Mouse (Mus musculus) heart, embryonic 13.5 days (tissue): ENCODE data around the gene Ppp1r16b. TPM values are rescaled to one million over a fixed set of nuclear protein-coding genes. Genes with fewer than 3 reads are reported as not detected.
A peak's percentile ranks its signal among the peaks of the same experiment; 100 is the strongest.

ENCODE experiments used
- ATAC-seq: fragments of 200-750 bp; cut with Nextera tagmentation; 2 replicates; pipeline ENCODE4 v1.8.0; 2017; ENCODE audit warnings: moderate TSS enrichment; ENCODE audit not compliant: insufficient number of reproducible peaks, low FRiP score, low TSS enrichment; ENCODE audit errors: extremely low read depth
- H3K27ac ChIP-seq: fragments of 300-500 bp; sonication (generic); replicated peaks from 2 replicates; pipeline ENCODE4 v1.5.1; 2015; ENCODE audit warnings: moderate library complexity, mild to moderate bottlenecking, inconsistent platforms
- H3K27me3 ChIP-seq: fragments of 300-500 bp; sonication (generic); replicated peaks from 2 replicates; pipeline ENCODE4 v1.6.1; 2015; ENCODE audit warnings: mild to moderate bottlenecking, inconsistent platforms
- H3K36me3 ChIP-seq: fragments of 300-500 bp; sonication (generic); 2 replicates; pipeline ENCODE4 v1.6.1; 2015; ENCODE audit warnings: mild to moderate bottlenecking, inconsistent platforms
- H3K4me1 ChIP-seq: fragments of 300-500 bp; sonication (generic); 2 replicates; pipeline ENCODE4 v1.6.1; 2015; ENCODE audit warnings: inconsistent platforms
- H3K4me2 ChIP-seq: fragments of 300-500 bp; sonication (generic); 2 replicates; pipeline ENCODE4 v1.6.1; 2015; ENCODE audit warnings: inconsistent platforms, mild to moderate bottlenecking, moderate library complexity
- H3K4me3 ChIP-seq: fragments of 300-500 bp; sonication (generic); 2 replicates; pipeline ENCODE4 v1.5.1; 2015; ENCODE audit warnings: moderate library complexity, mild to moderate bottlenecking, inconsistent platforms
- H3K9ac ChIP-seq: fragments of 300-500 bp; sonication (generic); 2 replicates; pipeline ENCODE4 v1.6.1; 2015; ENCODE audit warnings: inconsistent platforms, mild to moderate bottlenecking, moderate library complexity
- H3K9me3 ChIP-seq: fragments of 300-500 bp; sonication (generic); 2 replicates; pipeline ENCODE4 v1.6.1; 2016; ENCODE audit warnings: inconsistent platforms
- WGBS: fragments of 180-500 bp; shearing (Covaris S2); methylation state at CpG from one replicate; pipeline ENCODE4 v1.1.7; 2015; ENCODE audit warnings: mixed read lengths; 5-methylcytosine and 5-hydroxymethylcytosine counted together
- microRNA counts: library from miRNA; unstranded; fragments of <30 nt; microRNA quantifications from one replicate; lab custom pipeline; 2016
- microRNA-seq: library from miRNA; unstranded; fragments of <30 nt; microRNA quantifications from one replicate; pipeline ENCODE4, GENCODE M21; 2016
- polyA plus RNA-seq: library from polyadenylated mRNA; unstranded; fragments of >200 nt; fragmentation: Nextera tagmentation; extraction: Ambion mirVana; gene quantifications from 2 replicates; pipeline ENCODE4 v1.2.1, GENCODE M21; 2015

Ppp1r16b gene
- polyA plus RNA-seq, 1 experiment from 2014 or later = 4.5 TPM

DNA sequence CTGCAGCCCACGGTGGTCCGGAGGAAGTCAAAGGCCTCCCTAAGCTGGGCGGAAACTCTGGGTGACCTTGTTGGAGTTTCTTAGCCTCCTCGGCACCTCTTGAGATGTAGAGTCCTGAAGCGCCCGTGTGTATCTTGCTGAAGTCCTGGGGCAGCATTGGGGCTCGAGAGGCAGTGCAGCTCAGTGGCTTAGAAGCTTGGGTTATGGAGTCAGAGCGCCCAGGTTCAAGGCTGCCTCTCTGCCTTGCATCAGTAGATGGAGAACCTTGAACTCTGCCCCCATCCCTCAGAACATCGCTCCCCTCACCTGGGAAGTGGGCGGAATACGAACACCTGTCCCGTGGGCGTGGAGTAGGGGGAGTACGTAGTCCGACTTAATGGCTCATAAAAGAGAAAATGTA lies 129.8 kb downstream of the Ppp1r16b start:
- no peaks in the 10 kb centered on the region for H3K9me3 ChIP-seq
- peak overlapping the region; percentile 95 for H3K4me3 ChIP-seq
- H3K27ac ChIP-seq = peak overlapping the region; percentile 88
- peaks cover 21% of the 10 kb centered on the region for H3K4me1 ChIP-seq
- 0 out of 2 replicates have a peak, but pooled peaks have one; percentile 5 for ATAC-seq
- H3K36me3 ChIP-seq = peaks cover 8% of the 10 kb centered on the region
- H3K9ac ChIP-seq = peak overlapping the region; percentile 90
- 7% methylated on average over 15 of the region's 15 CpGs for WGBS
- peak overlapping the region; percentile 89 for H3K4me2 ChIP-seq
- no peaks in the 10 kb centered on the region for H3K27me3 ChIP-seq

GRCm38 (mm10) chr2:158795875-158796274 lies 130.7 kb downstream of the Ppp1r16b start:
- 80% methylated on average over 2 of the region's 2 CpGs for WGBS
- Histone ChIP-seq H3K4me3 (peak overlapping the region; percentile 95), H3K4me1 (peaks cover 21% of the 10 kb centered on the region)

GRCm38 (mm10) chr2:158799328-158799727 lies 134.1 kb downstream of the Ppp1r16b start:
- Histone ChIP-seq H3K27ac (no peak overlapping the region), H3K9ac (no peak overlapping the region), H3K9me3 (no peaks in the 10 kb centered on the region), H3K36me3 (peaks cover 47% of the 10 kb centered on the region), H3K27me3 (no peaks in the 10 kb centered on the region), H3K4me3 (no peak overlapping the region), H3K4me1 (peaks cover 14% of the 10 kb centered on the region), H3K4me2 (no peak overlapping the region)
- ATAC-seq = no peak
- WGBS = 73% methylated on average over 4 of the region's 4 CpGs

More at GRCm38 (mm10) chr2:158795875-158796274, 130.7 kb downstream of the Ppp1r16b start:
- H3K9me3 ChIP-seq = no peaks in the 10 kb centered on the region
- no peak overlapping the region for H3K9ac ChIP-seq
- no peak overlapping the region for H3K27ac ChIP-seq
- peak overlapping the region; percentile 89; the same call in 1 of the 2 replicates for H3K4me2 ChIP-seq
- ATAC-seq = no peak
- no peaks in the 10 kb centered on the region for H3K27me3 ChIP-seq
- H3K36me3 ChIP-seq = peaks cover 16% of the 10 kb centered on the region

- Histone ChIP-seq H3K27me3 (no peaks in the 10 kb centered on the region), H3K36me3 (peaks cover 58% of the 10 kb centered on the region), H3K4me1 (peaks cover 6% of the 10 kb centered on the region; the same call in 1 of the 2 replicates), H3K9me3 (no peaks in the 10 kb centered on the region), H3K4me3 (no peak overlapping the region), H3K27ac (no peak overlapping the region), H3K9ac (no peak overlapping the region), H3K4me2 (no peak overlapping the region)
- WGBS = 94% methylated on average over 8 of the region's 8 CpGs
- ATAC-seq = no peak
Observed at GRCm38 (mm10) chr2:158800788-158801187, 135.6 kb downstream of the Ppp1r16b start.

GRCm38 (mm10) chr2:158803575-158803974 lies 138.4 kb downstream of the Ppp1r16b start:
- Histone ChIP-seq H3K4me1 (no peaks in the 10 kb centered on the region), H3K27me3 (no peaks in the 10 kb centered on the region), H3K36me3 (peaks cover 73% of the 10 kb centered on the region), H3K27ac (no peak overlapping the region), H3K9me3 (no peaks in the 10 kb centered on the region), H3K4me3 (no peak overlapping the region), H3K9ac (no peak overlapping the region), H3K4me2 (no peak overlapping the region)
- whole genome bisulfite sequencing = 86% methylated on average over 8 of the region's 8 CpGs
- ATAC-seq = no peak

GRCm38 (mm10) chr2:158815686-158816085 lies 150.5 kb downstream of the Ppp1r16b start:
- Histone ChIP-seq H3K9ac (no peak overlapping the region), H3K27ac (no peak overlapping the region), H3K9me3 (no peaks in the 10 kb centered on the region), H3K4me1 (no peaks in the 10 kb centered on the region), H3K4me2 (no peak overlapping the region), H3K4me3 (no peak overlapping the region), H3K27me3 (no peaks in the 10 kb centered on the region), H3K36me3 (peaks cover 76% of the 10 kb centered on the region)
- ATAC-seq = no peak

MicroRNA genes within 50 kb of the gene (microRNA counts, 519-probe panel; counts per million panel counts)
- microRNA mmu-miR-3474 (lab: Ali Mortazavi, UCI) = 209 counts per million, percentile 61 among the panel's probes with 10 or more counts

Small RNA genes within 50 kb of the gene (microRNA-seq; reads per million reads assigned to microRNA genes)
- gene Gm26141 (not detected), gene Mir3474 (3.3 reads per million, percentile 12 among the genes with 10 or more reads in this experiment)

Other genes starting within 250 kb of the Ppp1r16b start
- not detected in 2 replicates for gene Adig, start 162.8 kb upstream of the Ppp1r16b start, polyA plus RNA-seq
- gene Arhgap40, start 152.6 kb upstream of the Ppp1r16b start, polyA plus RNA-seq = not detected in 2 replicates
- not detected in 2 replicates for gene Slc32a1, start 54.6 kb upstream of the Ppp1r16b start, polyA plus RNA-seq
- 7.2 and 7.6 TPM in 2 replicates for gene Actr5, start 40.5 kb upstream of the Ppp1r16b start, polyA plus RNA-seq
- 56.7 and 56.9 TPM in 2 replicates for gene Fam83d, start 102.7 kb downstream of the Ppp1r16b start, polyA plus RNA-seq
- gene Dhx35, start 129.4 kb downstream of the Ppp1r16b start, polyA plus RNA-seq = 10.6 and 11.8 TPM in 2 replicates